Mouse (Mus musculus) c-Kit-positive CD71-negative TER-119-negative erythroid progenitor cells, embryonic 14.5 days (primary cell): ENCODE data around the gene Pabpc1l.
"Not testable (repeated sequence)": the region's sequence is repeated elsewhere in the genome, so short reads cannot be mapped to it uniquely, and the experiment has no call there.

ENCODE experiments used
- DNase-seq: peaks from one replicate; pipeline ENCODE4 v3.0.0-alpha.2; 2013; ENCODE audit warnings: low read depth

Gene Pabpc1l

GRCm38 (mm10) chr2:164036520-164037019 is 11.3 kb downstream of the Pabpc1l start:
- DNase-seq, result peak; percentile 22

GRCm38 (mm10) chr2:164038407-164039028 is 13.3 kb downstream of the Pabpc1l start:
- no peak for DNase-seq

- peak; percentile 18 for DNase-seq
Observed at GRCm38 (mm10) chr2:164040949-164041348, 15.7 kb downstream of the Pabpc1l start.

- DNase-seq, result no peak
Observed at GRCm38 (mm10) chr2:164041523-164041922, 16.3 kb downstream of the Pabpc1l start.

- no peak for DNase-seq
Observed at GRCm38 (mm10) chr2:164047197-164047690, 22.0 kb downstream of the Pabpc1l start.

GRCm38 (mm10) chr2:164053767-164054166 is 28.5 kb downstream of the Pabpc1l start:
- no peak for DNase-seq

GRCm38 (mm10) chr2:164054671-164055070 is 29.4 kb downstream of the Pabpc1l start:
- DNase-seq, result no peak

- DNase-seq, result no peak
Observed at GRCm38 (mm10) chr2:164059634-164060235, 34.5 kb downstream of the Pabpc1l start.

- no peak for DNase-seq
Observed at GRCm38 (mm10) chr2:164070142-164070764, 45.0 kb downstream of the Pabpc1l start, which contains the start of gene Stk4. Gene Stk4, plus strand, starts transcription at chr2:164070322.

GRCm38 (mm10) chr2:164070765-164071436 is 45.7 kb downstream of the Pabpc1l start, which contains the start of gene Tomm34:
Gene Tomm34, minus strand, starts transcription at chr2:164071169.
- DNase-seq, result peak; percentile 92

- DNase-seq, result not testable (repeated sequence)
Observed at GRCm38 (mm10) chr2:164071437-164071820, 46.2 kb downstream of the Pabpc1l start.

GRCm38 (mm10) chr2:164072109-164072508 is 46.9 kb downstream of the Pabpc1l start:
- no peak for DNase-seq

GRCm38 (mm10) chr2:164073120-164073519 is 47.9 kb downstream of the Pabpc1l start:
- no peak for DNase-seq

GRCm38 (mm10) chr2:164073918-164074578 is 48.8 kb downstream of the Pabpc1l start:
- peak; percentile 99 for DNase-seq

GRCm38 (mm10) chr2:164075088-164075487 is 49.8 kb downstream of the Pabpc1l start:
- no peak for DNase-seq

- no peak for DNase-seq
Observed at GRCm38 (mm10) chr2:164076874-164077425, 51.7 kb downstream of the Pabpc1l start.

GRCm38 (mm10) chr2:164077875-164078274 is 52.6 kb downstream of the Pabpc1l start:
- no peak for DNase-seq

GRCm38 (mm10) chr2:164079488-164079887 is 54.2 kb downstream of the Pabpc1l start:
- DNase-seq, result no peak

- DNase-seq, result no peak
Observed at GRCm38 (mm10) chr2:164081577-164081976, 56.3 kb downstream of the Pabpc1l start.

- DNase-seq, result no peak
Observed at GRCm38 (mm10) chr2:164082175-164082574, 56.9 kb downstream of the Pabpc1l start.

- peak; percentile 75 for DNase-seq
Observed at GRCm38 (mm10) chr2:164083609-164084341, 58.5 kb downstream of the Pabpc1l start.
